Mouse (Mus musculus) myocyte (in vitro differentiated cells): ENCODE data around the gene Rem1. TPM values are rescaled to one million over a fixed set of nuclear protein-coding genes. Genes with fewer than 3 reads are reported as not detected.

ENCODE experiments used
- H3K27me3 ChIP-seq: one replicate; pipeline ENCODE4 v1.6.1; 2011; ENCODE audit not compliant: control insufficient read depth, insufficient read depth, insufficient read length
- H3K36me3 ChIP-seq: one replicate; pipeline ENCODE4 v1.6.1; 2011; ENCODE audit not compliant: control insufficient read depth, insufficient read depth
- H3K4me2 ChIP-seq: one replicate; pipeline ENCODE4 v1.6.1; 2011; ENCODE audit warnings: low read depth, control low read depth
- H3K4me3 ChIP-seq: one replicate; pipeline ENCODE4 v1.5.1; 2011; ENCODE audit warnings: mild to moderate bottlenecking, control low read depth, moderate library complexity
- H3K79me2 ChIP-seq: one replicate; pipeline ENCODE4 v1.6.1; 2011; ENCODE audit not compliant: control insufficient read depth, insufficient read depth
- H3ac ChIP-seq: one replicate; pipeline ENCODE4 v1.6.1; 2011; ENCODE audit not compliant: control insufficient read depth, insufficient read length
- CEBPB ChIP-seq: IDR thresholded peaks from 2 replicates; pipeline ENCODE4 v1.6.1; 2011; ENCODE audit warnings: mild to moderate bottlenecking, moderate library complexity; ENCODE audit not compliant: poor library complexity, insufficient read depth, severe bottlenecking
- E2F4 ChIP-seq: IDR thresholded peaks from one replicate; pipeline ENCODE4 v1.6.1; 2011; ENCODE audit warnings: mild to moderate bottlenecking, control low read depth, moderate library complexity; ENCODE audit not compliant: insufficient read depth
- MAX ChIP-seq: IDR thresholded peaks from one replicate; pipeline ENCODE4 v1.6.1; 2011; ENCODE audit warnings: low read depth, mild to moderate bottlenecking, control low read depth
- MYOD1 ChIP-seq, 3 experiments: IDR thresholded peaks; one replicate each; pipeline ENCODE4 v1.6.1; 2011; ENCODE audit warnings: control low read depth in 2 of 3, low read depth in 2 of 3, mild to moderate bottlenecking in 2 of 3, moderate library complexity in 1 of 3; ENCODE audit not compliant: insufficient read length in 2 of 3, control insufficient read depth in 1 of 3
- MYOG ChIP-seq, 3 experiments: IDR thresholded peaks; one replicate each; pipeline ENCODE4 v1.6.1; 2011; ENCODE audit warnings: control low read depth in 2 of 3, low read depth in 2 of 3, mild to moderate bottlenecking in 2 of 3; ENCODE audit not compliant: insufficient read length in 2 of 3, control insufficient read depth in 1 of 3, insufficient read depth in 1 of 3
- POLR2A ChIP-seq: IDR thresholded peaks from one replicate; pipeline ENCODE4 v1.6.1; 2011; ENCODE audit warnings: low read depth, mild to moderate bottlenecking, control low read depth, moderate library complexity; ENCODE audit not compliant: insufficient read length
- POLR2AphosphoS2 ChIP-seq: IDR thresholded peaks from one replicate; pipeline ENCODE4 v1.6.1; 2011; ENCODE audit warnings: low read depth, control low read depth; ENCODE audit not compliant: insufficient read length
- REST ChIP-seq: IDR thresholded peaks from one replicate; pipeline ENCODE4 v1.6.1; 2011; ENCODE audit warnings: mild to moderate bottlenecking, control low read depth, moderate library complexity; ENCODE audit not compliant: insufficient read depth, insufficient read length
- SRF ChIP-seq: IDR thresholded peaks from one replicate; pipeline ENCODE4 v1.6.1; 2011; ENCODE audit warnings: low read depth; ENCODE audit not compliant: control insufficient read depth, insufficient read length
- TCF12 ChIP-seq: IDR thresholded peaks from one replicate; pipeline ENCODE4 v1.6.1; 2011; ENCODE audit warnings: mild to moderate bottlenecking, control low read depth; ENCODE audit not compliant: poor library complexity, insufficient read depth, severe bottlenecking
- TCF3 ChIP-seq: IDR thresholded peaks from one replicate; pipeline ENCODE4 v1.6.1; 2011; ENCODE audit warnings: low read depth, control low read depth; ENCODE audit not compliant: insufficient read length
- USF1 ChIP-seq: IDR thresholded peaks from one replicate; pipeline ENCODE4 v1.6.1; 2011; ENCODE audit warnings: low read depth, mild to moderate bottlenecking, control low read depth, moderate library complexity
- polyA plus RNA-seq: library from polyadenylated mRNA; unstranded; fragments of >200 nt; fragmentation: generic; extraction: Trizol; gene quantifications from one replicate; pipeline ENCODE4 v1.2.1, GENCODE M21; 2012; ENCODE audit warnings: missing spikeins

Gene Rem1
- polyA plus RNA-seq, 1 experiment = 28.3 TPM

GRCm38 (mm10) chr2:152624566-152624965 is 2.2 kb upstream of the Rem1 start:
- Histone ChIP-seq H3K27me3 (no peaks in the 10 kb centered on the region), H3ac (no peak overlapping the region), H3K79me2 (peaks cover 19% of the 10 kb centered on the region), H3K4me2 (no peak overlapping the region), H3K36me3 (no peaks in the 10 kb centered on the region), H3K4me3 (no peak overlapping the region)
- TF ChIP-seq E2F4 (no peak), MYOD1 (IDR thresholded peaks at IDR 0.05; ENCODE audit: control insufficient read depth in 1 of 3, insufficient read length in 2 of 3, low read depth in 2 of 3) (no peak), SRF (no peak), REST (no peak), MYOG (IDR thresholded peaks at IDR 0.05; ENCODE audit: control insufficient read depth in 1 of 3, insufficient read depth in 1 of 3, insufficient read length in 2 of 3, low read depth in 2 of 3) (no peak), MAX (no peak), USF1 (no peak), CEBPB (no peak), POLR2AphosphoS2 (no peak), POLR2A (no peak), TCF3 (no peak), TCF12 (no peak)

- peaks cover 19% of the 10 kb centered on the region for H3K79me2 ChIP-seq
- no peak overlapping the region for H3K4me3 ChIP-seq
- no peaks in the 10 kb centered on the region for H3K27me3 ChIP-seq
- H3K36me3 ChIP-seq = no peaks in the 10 kb centered on the region
- no peak overlapping the region for H3ac ChIP-seq
- no peak overlapping the region for H3K4me2 ChIP-seq
- TF ChIP-seq USF1 (peak; percentile 71), SRF (no peak)
These were observed 1.5 kb upstream of the Rem1 start for GRCm38 (mm10) chr2:152625256-152625655.

- Histone ChIP-seq H3K79me2 (peaks cover 23% of the 10 kb centered on the region), H3ac (peak overlapping the region; percentile 37), H3K36me3 (no peaks in the 10 kb centered on the region), H3K27me3 (no peaks in the 10 kb centered on the region), H3K4me2 (peak overlapping the region; percentile 85), H3K4me3 (peak overlapping the region; percentile 87)
- no peak for TF ChIP-seq MAX
- no peak for TF ChIP-seq USF1
- no peak for TF ChIP-seq REST
- no peak for TF ChIP-seq MYOG (IDR thresholded peaks at IDR 0.05; ENCODE audit: control insufficient read depth in 1 of 3, insufficient read depth in 1 of 3, insufficient read length in 2 of 3, low read depth in 2 of 3)
- peak; percentile 35 for TF ChIP-seq POLR2A
These were observed 1.3 kb downstream of the Rem1 start for GRCm38 (mm10) chr2:152628066-152628465.

- H3K4me3 ChIP-seq = peak overlapping the region; percentile 87
- TF ChIP-seq SRF (no peak), CEBPB (no peak), MYOD1 (IDR thresholded peaks at IDR 0.05; ENCODE audit: control insufficient read depth in 1 of 3, insufficient read length in 2 of 3, low read depth in 2 of 3) (no peak), TCF12 (no peak), USF1 (no peak), MAX (no peak), TCF3 (no peak), POLR2A (no peak), REST (no peak), E2F4 (no peak), POLR2AphosphoS2 (no peak), MYOG (IDR thresholded peaks at IDR 0.05; ENCODE audit: control insufficient read depth in 1 of 3, insufficient read depth in 1 of 3, insufficient read length in 2 of 3, low read depth in 2 of 3) (no peak)
- H3K36me3 ChIP-seq = no peaks in the 10 kb centered on the region
- H3K79me2 ChIP-seq = peaks cover 23% of the 10 kb centered on the region
- peak overlapping the region; percentile 85 for H3K4me2 ChIP-seq
- no peaks in the 10 kb centered on the region for H3K27me3 ChIP-seq
- no peak overlapping the region for H3ac ChIP-seq
These were observed 2.5 kb downstream of the Rem1 start for GRCm38 (mm10) chr2:152629239-152629638.

GRCm38 (mm10) chr2:152629904-152630303 is 3.2 kb downstream of the Rem1 start:
- no peak overlapping the region for H3ac ChIP-seq
- H3K36me3 ChIP-seq = no peaks in the 10 kb centered on the region
- peak overlapping the region; percentile 85 for H3K4me2 ChIP-seq
- peaks cover 23% of the 10 kb centered on the region for H3K79me2 ChIP-seq
- H3K4me3 ChIP-seq = peak overlapping the region; percentile 87
- no peak for TF ChIP-seq POLR2AphosphoS2
- no peak for TF ChIP-seq TCF3
- no peak for TF ChIP-seq USF1
- no peak for TF ChIP-seq POLR2A
- TF ChIP-seq MAX = no peak
- TF ChIP-seq MYOD1 (IDR thresholded peaks at IDR 0.05; ENCODE audit: control insufficient read depth in 1 of 3, insufficient read length in 2 of 3, low read depth in 2 of 3) = no peak
- no peak for TF ChIP-seq E2F4
- TF ChIP-seq MYOG (IDR thresholded peaks at IDR 0.05; ENCODE audit: control insufficient read depth in 1 of 3, insufficient read depth in 1 of 3, insufficient read length in 2 of 3, low read depth in 2 of 3) = no peak
- TF ChIP-seq CEBPB = no peak
- no peak for TF ChIP-seq TCF12
- TF ChIP-seq SRF = no peak
- TF ChIP-seq REST = no peak
- no peaks in the 10 kb centered on the region for H3K27me3 ChIP-seq
